Mouse (Mus musculus) MEL (cell line): ENCODE results near the gene Zfp385b.

ENCODE experiments used
- CHD2 ChIP-seq: IDR thresholded peaks from 2 replicates; pipeline ENCODE4 v1.6.1; 2011; ENCODE audit warnings: low read length, improper control_type of control experiment
- CTCF ChIP-seq, 3 experiments: IDR thresholded peaks in 2 of 3; conservative IDR thresholded peaks in 1 of 3; 2 replicates each; pipeline ENCODE4 v1.5.1; 2011 to 2012; ENCODE audit warnings: low read length in 3 of 3, low read depth in 2 of 3, mild to moderate bottlenecking in 2 of 3, improper control_type of control experiment in 1 of 3, inconsistent platforms in 1 of 3, mixed read lengths in 1 of 3, moderate library complexity in 1 of 3; ENCODE audit not compliant: control insufficient read depth in 1 of 3, insufficient read depth in 1 of 3, poor library complexity in 1 of 3, severe bottlenecking in 1 of 3
- EP300 ChIP-seq, 2 experiments: IDR thresholded peaks; 2 replicates each; pipeline ENCODE4 v1.6.1; 2011; ENCODE audit warnings: improper control_type of control experiment in 2 of 2, low read length in 2 of 2, low read depth in 1 of 2, mild to moderate bottlenecking in 1 of 2
- GATA1 ChIP-seq: IDR thresholded peaks from 2 replicates; pipeline ENCODE4 v1.6.1; 2011; ENCODE audit warnings: low read depth, low read length, improper control_type of control experiment
- POLR2A ChIP-seq, 2 experiments: IDR thresholded peaks; 2 replicates each; pipeline ENCODE4 v1.6.1; 2011 to 2012; ENCODE audit warnings: low read length in 2 of 2, mild to moderate bottlenecking in 2 of 2, control low read depth in 1 of 2, improper control_type of control experiment in 1 of 2, low read depth in 1 of 2, moderate library complexity in 1 of 2; ENCODE audit not compliant: control insufficient read depth in 1 of 2, insufficient read depth in 1 of 2, poor library complexity in 1 of 2
- POLR2AphosphoS2 ChIP-seq: IDR thresholded peaks from 2 replicates; pipeline ENCODE4 v1.6.1; 2011; ENCODE audit warnings: low read length, improper control_type of control experiment
- SMC3 ChIP-seq: IDR thresholded peaks from 2 replicates; pipeline ENCODE4 v1.6.1; 2011; ENCODE audit warnings: low read depth, low read length, improper control_type of control experiment
- TAL1 ChIP-seq: IDR thresholded peaks from 2 replicates; pipeline ENCODE4 v1.6.1; 2012; ENCODE audit warnings: mild to moderate bottlenecking, inconsistent platforms, low read length, moderate library complexity, mixed read lengths
- TCF12 ChIP-seq: IDR thresholded peaks from 2 replicates; pipeline ENCODE4 v1.6.1; 2014; ENCODE audit warnings: low read depth, mild to moderate bottlenecking, inconsistent platforms, low read length, improper control_type of control experiment, moderate library complexity
- UBTF ChIP-seq: IDR thresholded peaks from 2 replicates; pipeline ENCODE4 v1.6.1; 2012; ENCODE audit warnings: low read depth, mild to moderate bottlenecking, inconsistent platforms, low read length, improper control_type of control experiment, moderate library complexity, borderline replicate concordance; ENCODE audit not compliant: insufficient read depth
- ZMIZ1 ChIP-seq: IDR thresholded peaks from 2 replicates; pipeline ENCODE4 v1.6.1; 2012; ENCODE audit warnings: low read depth, mild to moderate bottlenecking, inconsistent platforms, low read length, improper control_type of control experiment, moderate library complexity

- no peak for TF ChIP-seq SMC3
- no peak for TF ChIP-seq CTCF (IDR thresholded peaks at IDR 0.05 in 2 of 3, conservative IDR thresholded peaks at IDR 0.05 in 1 of 3; ENCODE audit: control insufficient read depth in 1 of 3, insufficient read depth in 1 of 3, low read depth in 2 of 3, low read length in 3 of 3, poor library complexity in 1 of 3, severe bottlenecking in 1 of 3)
- TF ChIP-seq UBTF: no peak
- no peak for TF ChIP-seq POLR2AphosphoS2
- no peak for TF ChIP-seq ZMIZ1
- TF ChIP-seq TAL1: no peak
- no peak for TF ChIP-seq EP300 (IDR thresholded peaks at IDR 0.05; ENCODE audit: low read depth in 1 of 2, low read length in 2 of 2)
- no peak for TF ChIP-seq CHD2
- TF ChIP-seq GATA1: no peak
- TF ChIP-seq POLR2A (IDR thresholded peaks at IDR 0.05; ENCODE audit: control insufficient read depth in 1 of 2, insufficient read depth in 1 of 2, low read depth in 1 of 2, low read length in 2 of 2, poor library complexity in 1 of 2): no peak
- no peak for TF ChIP-seq TCF12
Measured at GRCm38 (mm10) chr2:77813029-77813428, 6.4 kb downstream of the Zfp385b start.
